In the genomic region with DNA sequence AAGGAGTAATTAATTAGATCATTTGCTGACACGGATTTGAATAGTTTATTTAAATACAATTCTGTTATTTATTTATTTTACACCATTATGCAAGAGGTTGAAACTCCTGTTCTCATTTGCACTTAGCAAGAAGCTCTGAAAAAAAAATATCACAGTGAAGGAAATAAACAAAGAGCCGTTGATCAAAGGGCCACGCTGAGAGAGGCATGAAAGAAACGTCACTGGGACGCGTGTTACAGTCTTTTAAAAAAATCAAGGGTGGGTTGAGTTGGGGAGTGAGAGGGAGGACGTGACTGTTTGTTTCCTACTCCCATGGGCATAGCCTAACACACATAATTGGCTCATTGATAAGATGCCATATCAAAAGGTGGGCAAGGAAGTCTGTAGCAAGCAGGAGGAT, we compare ENCODE assay signal across 16 mouse cellular contexts.
"Had no signal": no experiment of that assay in that cellular context is flagged by ENCODE, and none has a peak within 500 bp of the region (broad histone marks: within the 10 kb centered on the region; RNA-seq: fewer than 3 reads in every experiment).

No protein-coding gene starts in this region.

- H3K27ac ChIP-seq: neural tube, embryonic 13.5 days; neural tube, embryonic 15.5 days had no signal

- H3K4me2 ChIP-seq: lung, embryonic 14.5 days; neural tube, embryonic 13.5 days had no signal

- H3K36me3 ChIP-seq: midbrain, embryonic 12.5 days; neural tube, embryonic 13.5 days; neural tube, embryonic 15.5 days had no signal

- H3K4me3 ChIP-seq: megakaryocyte, embryonic 14.5 days; midbrain, embryonic 12.5 days; myocyte; neural tube, embryonic 13.5 days; neural tube, embryonic 15.5 days had no signal

- H3K9ac ChIP-seq: lung, embryonic 14.5 days; midbrain, embryonic 12.5 days; neural tube, embryonic 13.5 days; neural tube, embryonic 15.5 days had no signal

- DNase-seq: lung, adult 18-20 months; lung, postnatal 10 days; lung, postnatal 4 days; right cerebral cortex, adult 18-20 months; right cerebral cortex, postnatal 25 days; right cerebral cortex, postnatal 4 days; spleen, adult 18-20 months; thymus, adult 18-20 months; thymus, postnatal 14 days; thymus, postnatal 36 days had no signal

- H3K4me1 ChIP-seq: megakaryocyte, embryonic 14.5 days had no signal

- H3K9me3 ChIP-seq: midbrain, embryonic 12.5 days; neural tube, embryonic 13.5 days; neural tube, embryonic 15.5 days had no signal

- H3K27me3 ChIP-seq: megakaryocyte, embryonic 14.5 days; midbrain, embryonic 12.5 days; neural tube, embryonic 13.5 days; neural tube, embryonic 15.5 days had no signal
